Mouse (Mus musculus): ENCODE results near the gene Dpyd. TPM values are rescaled to one million over a fixed set of nuclear protein-coding genes. Genes with fewer than 3 reads are reported as not detected.

Dpyd gene
- polyA plus RNA-seq, 1 experiment from 2014 or later, result 2.3 TPM

GRCm38 (mm10) chr3:119042611-119043010 is 480.7 kb downstream of the Dpyd start:
- 58% methylated on average over 1 of the region's 1 CpGs for WGBS (ENCODE audit: insufficient replicate concordance)
- Histone ChIP-seq H3K9me3 (replicated peaks) (no peaks in the 10 kb centered on the region), H3K36me3 (no peaks in the 10 kb centered on the region), H3K27ac (no peak overlapping the region), H3K4me2 (no peak overlapping the region), H3K4me1 (no peaks in the 10 kb centered on the region), H3K9ac (no peak overlapping the region), H3K4me3 (no peak overlapping the region), H3K27me3 (replicated peaks) (no peaks in the 10 kb centered on the region)
- ATAC-seq, result no peak

- 59% methylated on average over 1 of the region's 1 CpGs for WGBS (ENCODE audit: insufficient replicate concordance)
- no peak overlapping the region for H3K4me3 ChIP-seq
- H3K36me3 ChIP-seq, result no peaks in the 10 kb centered on the region
- H3K4me1 ChIP-seq, result no peaks in the 10 kb centered on the region
- H3K9me3 ChIP-seq (replicated peaks), result no peaks in the 10 kb centered on the region
- no peaks in the 10 kb centered on the region for H3K27me3 ChIP-seq (replicated peaks)
- no peak overlapping the region for H3K9ac ChIP-seq
- no peak overlapping the region for H3K27ac ChIP-seq
- no peak overlapping the region for H3K4me2 ChIP-seq
- no peak for ATAC-seq
Observed at GRCm38 (mm10) chr3:119056144-119056543, 494.2 kb downstream of the Dpyd start.

DNA sequence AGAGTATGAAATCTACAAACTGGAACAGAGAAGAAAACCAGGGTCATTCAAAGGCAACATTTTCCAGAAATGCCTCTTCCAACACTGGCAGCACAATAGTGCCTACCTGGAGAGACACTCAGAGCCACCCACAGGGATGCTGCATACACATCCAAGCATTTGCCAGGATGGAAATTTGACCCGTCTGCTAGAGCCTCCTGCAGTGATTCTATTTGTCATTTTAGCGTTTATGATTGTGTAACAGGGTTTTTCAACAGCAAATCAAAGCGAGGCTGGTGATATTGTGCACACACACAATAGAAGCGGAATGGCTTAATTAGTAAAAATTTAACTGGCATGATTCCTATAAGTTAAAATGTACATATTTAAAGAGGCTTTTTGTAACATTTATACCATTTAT is 501.3 kb downstream of the Dpyd start:
- H3K4me3 ChIP-seq, result no peak overlapping the region
- ATAC-seq, result no peak
- 54% methylated on average over 4 of the region's 4 CpGs for WGBS (ENCODE audit: insufficient replicate concordance)
- no peak overlapping the region for H3K9ac ChIP-seq
- no peak overlapping the region for H3K27ac ChIP-seq
- no peaks in the 10 kb centered on the region for H3K27me3 ChIP-seq (replicated peaks)
- no peak overlapping the region for H3K4me2 ChIP-seq
- no peaks in the 10 kb centered on the region for H3K4me1 ChIP-seq
- no peaks in the 10 kb centered on the region for H3K36me3 ChIP-seq
- H3K9me3 ChIP-seq (replicated peaks), result no peaks in the 10 kb centered on the region

GRCm38 (mm10) chr3:119063642-119064041 is 501.7 kb downstream of the Dpyd start:
- Histone ChIP-seq H3K4me3 (no peak overlapping the region), H3K4me2 (no peak overlapping the region), H3K27me3 (replicated peaks) (no peaks in the 10 kb centered on the region), H3K27ac (no peak overlapping the region), H3K9me3 (replicated peaks) (no peaks in the 10 kb centered on the region), H3K4me1 (no peaks in the 10 kb centered on the region), H3K9ac (no peak overlapping the region), H3K36me3 (no peaks in the 10 kb centered on the region)
- no peak for ATAC-seq
- WGBS (ENCODE audit: insufficient replicate concordance), result 7% methylated on average over 1 of the region's 1 CpGs

- H3K4me2 ChIP-seq, result no peak overlapping the region
- H3K27me3 ChIP-seq (replicated peaks), result no peaks in the 10 kb centered on the region
- no peaks in the 10 kb centered on the region for H3K4me1 ChIP-seq
- H3K9ac ChIP-seq, result no peak overlapping the region
- no peaks in the 10 kb centered on the region for H3K9me3 ChIP-seq (replicated peaks)
- H3K27ac ChIP-seq, result no peak overlapping the region
- H3K4me3 ChIP-seq, result no peak overlapping the region
- ATAC-seq, result no peak
- 74% methylated on average over 7 of the region's 7 CpGs for WGBS (ENCODE audit: insufficient replicate concordance)
- no peaks in the 10 kb centered on the region for H3K36me3 ChIP-seq
Observed at GRCm38 (mm10) chr3:119064746-119065145, 502.8 kb downstream of the Dpyd start.

GRCm38 (mm10) chr3:119067221-119067620 is 505.3 kb downstream of the Dpyd start:
- H3K4me1 ChIP-seq, result no peaks in the 10 kb centered on the region
- no peak overlapping the region for H3K27ac ChIP-seq
- ATAC-seq, result no peak
- H3K27me3 ChIP-seq (replicated peaks), result no peaks in the 10 kb centered on the region
- no peak overlapping the region for H3K4me3 ChIP-seq
- no peaks in the 10 kb centered on the region for H3K9me3 ChIP-seq (replicated peaks)
- H3K36me3 ChIP-seq, result no peaks in the 10 kb centered on the region
- WGBS (ENCODE audit: insufficient replicate concordance), result 76% methylated on average over 9 of the region's 9 CpGs
- no peak overlapping the region for H3K4me2 ChIP-seq
- H3K9ac ChIP-seq, result no peak overlapping the region

GRCm38 (mm10) chr3:119086618-119087017 is 524.7 kb downstream of the Dpyd start:
- Histone ChIP-seq H3K9ac (no peak overlapping the region), H3K27ac (no peak overlapping the region), H3K4me1 (no peaks in the 10 kb centered on the region), H3K4me2 (no peak overlapping the region), H3K9me3 (replicated peaks) (no peaks in the 10 kb centered on the region), H3K4me3 (no peak overlapping the region), H3K27me3 (replicated peaks) (no peaks in the 10 kb centered on the region), H3K36me3 (no peaks in the 10 kb centered on the region)
- no peak for ATAC-seq
- 67% methylated on average over 1 of the region's 1 CpGs for WGBS (ENCODE audit: insufficient replicate concordance)

DNA sequence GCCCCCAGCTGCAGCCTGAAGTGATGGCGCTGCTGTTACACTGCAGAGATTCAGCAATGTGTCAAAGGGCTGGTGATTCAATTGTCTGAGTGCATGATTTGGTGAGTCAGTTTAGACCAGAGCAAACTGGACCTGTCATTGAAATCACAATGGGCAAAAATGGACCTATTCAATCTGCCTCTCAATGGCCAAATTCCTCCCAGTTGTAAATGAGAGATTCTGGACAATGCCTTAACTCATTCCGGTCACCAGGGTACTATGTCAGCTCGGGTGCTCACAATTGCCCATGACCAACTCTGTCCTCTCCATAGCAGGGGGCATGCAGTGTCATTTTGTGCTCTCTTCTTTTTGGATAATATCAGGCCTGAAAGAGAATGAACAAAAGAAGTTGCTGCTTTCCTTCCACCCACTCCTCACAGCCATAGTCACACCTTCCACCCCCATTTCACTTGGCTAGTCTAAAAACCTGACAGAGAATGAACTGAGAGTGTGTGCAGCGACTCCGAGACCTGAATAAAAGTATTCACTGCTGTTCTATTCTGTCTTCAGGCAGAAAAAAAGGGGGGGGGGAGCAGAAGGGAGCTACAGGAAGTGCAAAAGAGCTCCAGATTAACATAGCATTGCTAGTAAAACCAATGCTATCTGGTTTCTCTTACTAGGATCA is 533.4 kb downstream of the Dpyd start:
- no peak overlapping the region for H3K9ac ChIP-seq
- ATAC-seq, result no peak
- H3K9me3 ChIP-seq (replicated peaks), result no peaks in the 10 kb centered on the region
- no peak overlapping the region for H3K4me3 ChIP-seq
- no peak overlapping the region for H3K27ac ChIP-seq
- WGBS (ENCODE audit: insufficient replicate concordance), result 66% methylated on average over 5 of the region's 5 CpGs
- no peak overlapping the region for H3K4me2 ChIP-seq
- no peaks in the 10 kb centered on the region for H3K36me3 ChIP-seq
- no peaks in the 10 kb centered on the region for H3K27me3 ChIP-seq (replicated peaks)
- H3K4me1 ChIP-seq, result no peaks in the 10 kb centered on the region

GRCm38 (mm10) chr3:119126003-119126402 is 564.1 kb downstream of the Dpyd start:
- Histone ChIP-seq H3K36me3 (no peaks in the 10 kb centered on the region), H3K4me3 (no peak overlapping the region), H3K9ac (no peak overlapping the region), H3K27me3 (replicated peaks) (no peaks in the 10 kb centered on the region), H3K27ac (no peak overlapping the region), H3K4me2 (no peak overlapping the region), H3K9me3 (replicated peaks) (no peaks in the 10 kb centered on the region), H3K4me1 (no peaks in the 10 kb centered on the region)
- ATAC-seq, result no peak
- WGBS (ENCODE audit: insufficient replicate concordance), result 31% methylated on average over 2 of the region's 2 CpGs

DNA sequence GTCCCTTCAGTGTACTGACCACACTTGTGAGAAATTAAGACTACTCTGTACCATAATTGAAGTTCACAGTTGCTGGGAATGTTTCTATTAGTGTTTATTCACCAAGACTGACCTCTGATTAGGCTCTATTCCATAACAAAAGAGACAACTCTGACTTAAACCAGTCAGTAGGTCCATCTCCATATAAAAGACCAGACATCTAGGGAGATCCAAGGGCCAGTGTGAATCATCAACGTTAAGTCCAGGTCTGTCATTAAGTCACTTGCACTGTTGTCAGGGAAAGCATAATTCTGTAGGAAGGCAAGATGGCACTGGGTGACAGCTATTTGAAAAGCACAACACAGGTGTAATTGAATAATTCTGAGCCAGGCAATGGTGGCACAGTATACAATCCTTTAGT is 566.1 kb downstream of the Dpyd start:
- H3K4me3 ChIP-seq, result no peak overlapping the region
- H3K27ac ChIP-seq, result no peak overlapping the region
- no peaks in the 10 kb centered on the region for H3K27me3 ChIP-seq (replicated peaks)
- H3K4me2 ChIP-seq, result no peak overlapping the region
- H3K4me1 ChIP-seq, result no peaks in the 10 kb centered on the region
- no peak overlapping the region for H3K9ac ChIP-seq
- ATAC-seq, result no peak
- no peaks in the 10 kb centered on the region for H3K36me3 ChIP-seq
- no peaks in the 10 kb centered on the region for H3K9me3 ChIP-seq (replicated peaks)
- WGBS (ENCODE audit: insufficient replicate concordance), result 57% methylated on average over 1 of the region's 1 CpGs

DNA sequence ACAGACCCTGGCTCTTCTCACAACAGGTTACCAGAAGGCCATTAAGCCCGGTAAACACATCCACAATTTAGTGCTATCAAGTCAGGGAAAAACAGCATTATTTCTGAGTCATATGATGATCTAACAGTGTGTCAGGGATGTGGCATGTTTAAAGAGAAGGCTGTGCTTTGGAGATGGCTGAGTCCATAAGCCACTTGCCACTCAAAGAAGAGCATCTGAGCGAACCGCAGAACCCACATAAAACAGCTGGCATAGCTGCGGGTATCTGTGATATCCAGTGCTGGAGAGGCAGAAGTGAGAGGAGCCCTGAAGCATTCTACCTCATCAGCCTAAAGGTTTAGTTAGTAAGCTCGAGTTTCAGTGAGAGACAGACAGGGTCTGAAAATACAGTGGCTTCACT is 581.1 kb downstream of the Dpyd start:
- H3K36me3 ChIP-seq, result no peaks in the 10 kb centered on the region
- H3K9me3 ChIP-seq (replicated peaks), result peaks cover 9% of the 10 kb centered on the region
- no peak overlapping the region for H3K9ac ChIP-seq
- 68% methylated on average over 5 of the region's 5 CpGs for WGBS (ENCODE audit: insufficient replicate concordance)
- H3K27me3 ChIP-seq (replicated peaks), result no peaks in the 10 kb centered on the region
- ATAC-seq, result no peak
- H3K4me2 ChIP-seq, result no peak overlapping the region
- no peaks in the 10 kb centered on the region for H3K4me1 ChIP-seq
- H3K4me3 ChIP-seq, result no peak overlapping the region
- no peak overlapping the region for H3K27ac ChIP-seq

DNA sequence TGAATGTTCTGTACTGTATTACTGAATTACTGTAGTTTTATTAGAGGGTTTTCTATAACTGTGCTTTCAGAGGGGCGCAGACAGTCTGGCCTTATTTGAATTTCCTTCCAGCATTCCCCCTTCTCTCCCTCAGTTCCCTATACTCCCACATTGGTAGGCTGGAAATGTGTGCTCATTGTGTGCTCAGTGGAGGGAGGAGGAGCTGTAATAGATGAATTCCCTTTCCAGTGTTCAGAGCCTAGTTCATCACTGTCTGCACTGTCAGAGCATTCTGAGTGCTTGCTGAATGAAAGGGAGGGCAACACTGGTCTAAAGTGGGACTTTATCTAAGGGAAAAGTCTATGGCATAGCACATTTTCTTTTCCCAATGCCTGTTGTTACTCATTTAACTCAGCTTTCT is 582.9 kb downstream of the Dpyd start:
- no peaks in the 10 kb centered on the region for H3K36me3 ChIP-seq
- H3K4me3 ChIP-seq, result no peak overlapping the region
- no peak overlapping the region for H3K4me2 ChIP-seq
- ATAC-seq, result no peak
- 80% methylated on average over 1 of the region's 1 CpGs for WGBS (ENCODE audit: insufficient replicate concordance)
- H3K27me3 ChIP-seq (replicated peaks), result no peaks in the 10 kb centered on the region
- H3K9me3 ChIP-seq (replicated peaks), result peaks cover 9% of the 10 kb centered on the region
- H3K27ac ChIP-seq, result no peak overlapping the region
- H3K9ac ChIP-seq, result no peak overlapping the region
- no peaks in the 10 kb centered on the region for H3K4me1 ChIP-seq
